Mouse (Mus musculus): ENCODE results near the gene Cryba4.

Cryba4 gene

DNA sequence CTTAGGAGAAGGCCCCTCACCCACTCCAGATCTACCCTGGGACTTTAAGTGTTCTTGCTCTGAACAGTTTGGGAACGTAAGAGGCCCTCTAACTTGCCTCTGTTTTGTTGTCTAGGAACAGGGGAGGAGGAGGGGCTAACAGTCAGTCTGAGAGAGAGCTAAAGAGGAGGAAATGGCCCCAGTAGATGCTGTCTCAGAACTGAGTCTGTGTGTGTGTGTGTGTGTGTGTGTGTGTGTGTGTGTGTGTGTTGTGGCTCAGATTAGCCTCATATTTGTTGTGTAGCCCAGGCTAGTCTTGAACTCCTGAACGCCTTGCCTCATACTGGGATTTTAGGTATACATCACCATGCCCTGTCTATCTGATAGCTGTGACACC lies 34.3 kb upstream of the Cryba4 start:
- no peak for DNase-seq (ENCODE audit: low spot score)

DNA sequence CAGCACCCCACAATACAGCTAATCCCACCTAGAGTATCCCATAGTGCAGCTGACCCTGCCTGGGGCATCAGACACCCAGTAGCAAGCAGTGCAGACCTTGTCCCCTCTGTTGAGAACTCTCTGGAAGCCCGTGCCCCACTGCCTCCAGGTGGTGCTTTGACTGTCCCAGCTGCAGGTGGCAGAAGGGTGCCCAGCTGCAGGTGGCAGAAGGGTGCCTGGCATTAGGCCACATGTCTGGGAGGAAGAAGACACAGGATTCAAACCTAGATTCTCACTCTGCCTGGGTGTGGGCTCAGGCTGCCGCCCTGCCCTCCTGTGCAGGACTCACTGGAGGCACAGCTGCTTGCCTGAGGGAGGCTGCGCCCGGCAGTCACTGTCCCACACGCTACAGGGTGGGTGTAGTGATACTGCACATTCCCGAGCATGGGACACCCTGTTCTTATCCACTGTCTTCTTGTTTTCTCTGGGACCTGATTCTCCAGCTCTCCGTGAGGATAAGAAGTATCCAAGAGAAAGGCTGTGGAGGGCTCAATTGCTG lies 33.3 kb upstream of the Cryba4 start:
- no peak for DNase-seq (ENCODE audit: low spot score)

DNA sequence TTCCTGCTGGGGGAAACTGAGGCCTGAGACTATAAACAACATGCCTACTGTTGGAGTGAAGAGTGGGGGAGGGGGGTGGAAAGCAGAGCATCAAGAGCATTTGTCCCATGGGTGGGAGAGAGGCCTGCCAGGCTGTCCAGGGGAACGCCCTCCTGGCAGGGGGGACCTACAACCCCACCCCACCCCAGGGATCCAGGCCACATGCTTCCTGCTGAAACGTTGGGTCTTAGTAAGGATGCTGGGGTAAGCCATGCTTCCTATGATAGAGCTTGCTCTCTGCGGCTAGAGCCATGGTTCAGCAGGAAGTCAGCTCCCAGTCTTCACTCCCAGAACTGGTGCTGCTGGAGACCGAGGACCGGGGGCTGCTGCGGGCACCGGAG lies 31.9 kb upstream of the Cryba4 start:
- DNase-seq (ENCODE audit: low spot score): no peak

DNA sequence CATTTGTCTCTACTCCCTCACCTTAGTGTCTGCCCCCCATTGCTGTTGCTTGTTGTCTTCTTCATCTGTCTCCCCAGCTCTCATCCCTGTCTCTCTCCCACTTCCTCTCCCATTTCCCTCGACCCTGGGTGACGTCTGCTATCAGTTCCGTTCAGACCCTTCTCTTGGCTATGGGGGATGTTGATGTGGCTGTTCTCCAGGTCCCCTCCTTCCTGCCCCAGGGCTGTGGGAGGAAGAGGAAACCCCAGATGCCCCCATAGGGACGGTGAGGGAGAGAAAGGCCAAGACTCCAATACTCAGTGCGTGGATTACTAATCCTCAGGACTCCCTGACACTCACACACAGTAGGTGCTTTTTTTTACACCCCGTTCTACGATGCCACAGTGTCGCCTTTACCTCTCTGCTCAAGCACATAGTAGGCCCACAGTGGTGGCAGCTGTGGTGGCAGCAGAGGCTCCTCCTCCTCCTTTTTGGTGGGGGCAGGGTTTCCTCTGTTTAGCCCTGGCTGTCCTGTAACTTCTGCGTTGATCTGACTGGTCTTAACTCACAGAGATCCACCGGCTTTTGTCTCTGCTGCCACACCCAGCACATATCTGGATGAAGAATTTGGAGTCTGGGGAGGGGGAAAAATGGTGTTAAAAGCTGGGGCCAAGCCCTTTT lies 31.4 kb upstream of the Cryba4 start:
- no peak for DNase-seq (ENCODE audit: low spot score)

DNA sequence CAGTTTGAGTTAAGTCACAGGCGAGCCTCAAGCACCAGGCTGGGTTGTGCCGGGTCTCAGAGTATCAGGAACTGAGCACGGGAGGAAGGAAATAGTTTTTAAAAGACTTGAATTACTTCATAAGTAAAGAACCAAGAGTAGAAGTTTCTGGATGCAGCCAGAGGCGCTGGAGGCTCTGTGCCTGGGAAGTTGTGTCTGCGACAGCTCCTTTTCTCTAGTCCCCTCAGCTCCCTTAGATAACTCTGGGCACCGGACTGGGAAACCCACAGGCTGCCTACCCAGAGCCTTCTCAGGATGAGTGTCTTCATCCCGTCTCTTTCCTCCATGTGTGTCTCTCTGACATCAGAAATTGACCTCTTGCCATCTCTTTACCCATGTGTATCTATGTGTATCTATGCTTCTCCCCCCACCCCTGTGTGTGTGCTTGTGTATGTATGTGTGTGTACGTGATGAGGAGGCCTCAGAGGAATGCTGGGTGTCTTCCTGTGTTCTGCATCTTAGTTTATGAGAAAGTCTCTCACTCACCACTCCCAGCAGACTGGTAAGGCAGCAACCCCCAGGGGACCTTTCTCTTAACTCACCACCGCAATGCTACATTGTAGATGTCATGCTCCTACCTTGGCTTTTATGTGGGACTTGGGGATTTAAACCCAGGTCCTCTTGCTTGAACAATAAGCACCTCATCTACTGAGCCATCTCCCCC lies 30.6 kb upstream of the Cryba4 start:
- DNase-seq (ENCODE audit: low spot score): no peak

DNA sequence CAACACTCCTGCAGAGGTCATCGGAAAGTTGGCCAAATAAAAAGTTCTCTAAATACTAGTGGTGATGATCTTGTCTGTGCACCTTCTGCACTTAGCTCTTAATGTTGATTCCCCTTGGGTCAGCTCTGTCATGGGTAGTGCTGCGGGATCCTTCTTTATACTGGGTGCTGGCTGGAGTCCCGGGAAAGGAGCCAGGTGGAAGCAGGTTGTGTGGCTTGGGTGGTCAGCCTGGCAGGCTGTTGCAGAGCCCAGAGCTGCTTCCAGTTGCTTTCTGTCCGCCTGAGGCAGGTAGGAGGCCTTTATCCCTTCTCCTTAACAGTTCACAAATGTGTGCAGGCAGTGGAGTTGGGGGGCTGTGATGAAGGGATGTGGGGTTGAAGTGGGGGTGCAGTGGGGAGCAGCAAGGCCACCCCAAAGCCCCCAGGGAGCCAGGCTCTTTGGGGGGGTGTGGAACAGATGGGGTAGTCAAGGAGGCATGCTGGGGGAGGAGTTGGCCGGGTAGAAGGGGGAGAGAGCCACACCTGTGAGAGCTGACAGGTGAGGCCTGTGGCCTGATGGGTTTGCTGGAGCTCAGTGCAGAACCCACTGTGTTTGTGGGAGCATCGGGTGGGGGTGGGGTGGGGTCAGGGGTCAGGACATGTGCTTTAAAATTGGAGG lies 29.9 kb upstream of the Cryba4 start:
- DNase-seq (ENCODE audit: low spot score): no peak

DNA sequence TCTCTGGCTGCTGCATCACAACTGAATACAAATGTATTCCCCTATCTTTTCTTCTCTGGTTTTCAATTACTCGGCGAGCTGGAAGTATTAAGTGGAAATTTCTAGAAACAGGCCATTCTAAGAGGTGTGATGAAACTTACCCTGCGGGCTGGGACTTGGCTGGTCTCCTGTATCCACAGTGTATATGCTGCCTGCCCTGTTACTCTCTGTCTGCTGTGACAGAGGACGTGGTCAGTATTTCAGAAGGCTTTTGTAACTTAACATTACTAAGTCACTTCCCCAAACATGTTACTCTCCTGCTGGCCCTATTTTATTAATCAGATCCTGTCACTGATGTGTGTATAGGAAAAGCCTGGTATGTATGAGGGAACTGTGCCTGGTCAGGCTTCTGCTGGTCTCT lies 29.4 kb upstream of the Cryba4 start:
- no peak for DNase-seq (ENCODE audit: low spot score)

DNA sequence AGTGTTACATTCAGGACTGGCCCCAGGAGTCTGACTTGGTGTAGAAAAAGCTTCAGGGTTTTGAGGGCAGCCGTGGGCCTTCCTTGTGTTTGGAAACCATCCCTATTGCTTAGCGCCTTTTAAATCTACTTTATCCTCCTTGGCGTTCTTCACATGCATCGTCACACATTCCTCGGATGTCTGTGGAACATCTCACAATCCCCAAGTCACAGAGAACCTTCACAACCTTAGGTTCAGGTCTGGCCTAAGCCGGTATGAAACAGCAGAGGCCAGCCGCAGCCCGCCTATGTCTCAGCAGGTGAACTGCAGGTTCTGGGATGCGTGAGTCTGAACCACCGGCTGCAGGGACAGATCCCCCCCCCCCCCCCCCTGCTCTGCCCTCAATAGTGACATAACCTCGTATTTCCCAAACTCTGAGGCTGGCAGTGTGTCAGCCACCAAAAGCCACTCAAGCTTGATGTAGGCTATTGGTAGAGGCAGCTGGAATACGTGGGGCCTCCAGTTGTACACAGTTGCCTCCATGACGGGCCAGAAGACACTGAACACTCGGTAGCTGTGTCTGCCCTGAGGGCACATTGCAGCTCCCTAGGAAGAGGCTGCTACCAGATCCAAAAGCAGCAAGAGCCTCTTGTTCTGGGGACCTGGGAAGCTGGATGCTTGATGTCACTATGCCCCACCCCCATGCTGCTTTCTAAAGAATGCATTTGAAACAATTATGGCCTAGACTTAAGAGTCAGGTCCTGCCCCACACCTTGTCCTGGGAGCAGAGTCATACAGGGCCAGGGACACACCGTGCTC lies 28.7 kb upstream of the Cryba4 start:
- peak; percentile 9 for DNase-seq (ENCODE audit: low spot score)

DNA sequence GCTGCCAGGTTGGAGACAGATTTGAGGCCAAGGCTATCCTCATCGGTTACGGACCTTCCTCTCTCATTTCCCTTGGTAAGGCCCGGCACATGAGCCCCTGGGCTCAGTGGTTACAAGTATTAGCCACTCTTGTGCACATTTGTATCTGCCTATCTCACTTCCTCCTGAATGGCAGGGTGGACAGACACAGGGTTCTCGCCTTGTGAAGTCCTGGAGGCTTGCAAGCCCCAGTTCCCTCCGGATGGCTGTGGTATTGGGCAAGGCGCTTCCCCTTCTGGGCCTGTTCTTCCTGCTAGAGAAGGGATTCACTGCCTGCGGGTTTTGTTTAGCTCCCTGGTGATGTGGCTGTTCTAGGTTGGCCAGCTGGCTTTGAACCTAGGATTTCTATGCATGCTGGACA lies 27.8 kb upstream of the Cryba4 start:
- no peak for DNase-seq (ENCODE audit: low spot score)

DNA sequence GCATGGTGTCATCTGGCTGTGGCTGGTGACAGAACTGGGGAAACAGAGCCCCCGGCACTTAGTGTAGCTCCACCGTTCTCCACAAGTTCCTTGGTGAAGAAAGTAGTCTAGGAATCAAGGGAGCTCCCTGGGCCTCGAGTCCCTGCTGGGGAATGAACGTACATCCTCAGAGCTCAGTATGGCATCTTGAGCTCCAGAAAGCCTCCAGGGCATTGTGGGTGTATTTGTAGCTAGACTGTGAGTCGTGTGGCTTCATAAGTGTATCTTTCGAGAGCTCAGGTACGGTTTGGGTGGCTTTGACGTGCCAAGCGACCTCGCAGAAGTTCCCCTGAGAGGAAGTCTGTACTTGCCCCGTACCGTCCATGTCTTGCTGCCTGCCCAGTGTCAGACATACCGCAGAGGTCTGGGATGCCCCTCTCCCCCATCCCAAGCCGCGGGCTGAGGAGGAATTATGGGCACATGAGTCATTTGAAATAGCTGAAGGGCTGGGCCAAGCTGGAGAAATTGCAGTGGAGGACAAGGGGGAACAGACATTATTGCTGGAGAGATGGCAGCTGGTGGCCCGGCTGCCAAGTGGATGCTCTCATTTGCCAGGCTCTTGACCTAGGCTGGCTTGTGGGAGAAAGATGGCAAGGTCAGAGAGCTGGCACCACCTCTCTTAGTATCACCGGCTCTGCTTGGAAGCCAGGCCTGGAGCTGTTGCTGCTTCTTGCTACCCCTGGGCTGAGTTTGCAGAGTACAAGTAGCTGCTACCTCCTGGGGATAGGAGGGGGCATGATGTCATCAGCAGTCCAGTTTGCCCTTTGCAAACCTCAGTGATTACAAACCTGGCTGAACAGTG lies 27.1 kb upstream of the Cryba4 start:
- no peak for DNase-seq (ENCODE audit: low spot score)

DNA sequence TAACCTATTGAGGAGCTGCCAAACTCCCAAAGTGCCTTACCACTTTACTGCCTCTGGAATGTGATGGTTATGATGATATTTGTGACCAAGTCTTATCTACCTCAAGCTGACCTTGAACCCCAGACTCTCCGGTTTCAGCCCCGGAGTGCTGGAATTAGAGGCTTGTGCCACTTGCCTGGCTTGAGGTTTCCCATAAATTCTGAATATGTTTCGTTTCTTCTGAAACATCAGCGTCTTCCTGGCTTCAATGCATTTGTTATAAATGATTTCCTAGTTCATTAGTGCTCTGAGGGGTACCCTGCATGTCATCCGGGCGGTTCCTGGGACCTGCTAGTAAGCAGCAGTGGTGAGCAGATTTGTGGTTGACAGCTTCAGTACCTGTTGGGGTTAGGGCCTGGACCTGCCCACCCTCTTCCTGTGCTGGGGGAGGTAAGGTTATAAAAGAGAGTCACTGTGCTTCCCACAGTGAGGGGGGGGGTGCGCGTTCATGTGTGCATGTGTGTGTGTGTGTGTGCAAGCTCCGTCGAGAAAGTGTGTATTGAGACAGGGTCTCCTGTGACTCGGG lies 25.7 kb upstream of the Cryba4 start:
- DNase-seq (ENCODE audit: low spot score): no peak

DNA sequence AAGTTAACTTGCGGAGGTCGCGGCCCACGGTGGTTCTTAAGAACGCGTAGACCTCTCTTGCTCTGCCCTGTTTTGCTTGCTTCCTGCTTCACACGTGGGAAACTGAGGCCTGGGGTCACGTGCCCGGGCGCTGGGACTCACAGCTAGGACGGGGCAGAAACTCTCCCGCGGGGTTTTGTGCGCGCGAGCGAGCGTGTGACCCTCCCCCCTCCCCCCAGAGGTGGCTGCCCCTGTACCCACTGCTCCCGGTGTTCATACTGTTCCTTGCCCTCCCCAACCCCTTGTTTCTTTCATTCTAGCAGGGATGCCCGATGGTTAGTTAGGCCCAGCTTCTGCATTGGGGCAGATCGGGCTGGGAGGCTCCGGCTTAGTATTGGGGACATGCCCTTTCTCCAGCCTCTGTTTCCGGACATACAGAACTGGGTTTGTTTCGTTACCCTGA lies 24.6 kb upstream of the Cryba4 start:
- DNase-seq (ENCODE audit: low spot score): no peak

DNA sequence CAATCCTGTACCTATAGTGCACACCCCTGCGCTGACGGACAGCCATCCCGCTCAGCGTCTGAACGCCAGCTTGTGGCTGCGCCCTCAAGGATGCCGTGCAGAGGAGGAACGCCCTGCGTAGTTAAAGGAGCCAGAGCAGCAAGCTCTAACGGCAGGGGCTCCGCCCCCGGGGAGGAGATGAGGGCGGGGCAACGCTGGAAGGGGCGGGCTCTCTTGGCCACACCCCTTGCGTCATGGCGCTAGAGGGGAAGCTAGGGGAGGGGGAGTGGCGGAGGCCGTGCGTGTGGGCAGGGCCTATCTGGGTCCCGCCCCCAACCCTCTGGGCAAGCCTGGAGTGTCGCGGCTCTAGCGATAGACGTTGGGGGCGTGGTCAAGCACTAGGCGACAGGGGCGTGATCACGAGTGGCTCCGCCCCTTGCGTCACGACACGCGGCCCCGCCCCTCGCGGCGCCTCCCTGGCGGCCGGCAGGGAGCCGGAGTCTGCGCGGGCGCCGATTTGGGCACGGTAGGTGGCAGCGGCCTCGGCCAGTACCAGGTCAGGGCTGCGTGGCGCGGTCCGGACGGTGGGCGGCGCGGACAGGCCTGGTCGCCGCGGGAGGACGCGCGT lies 24.1 kb upstream of the Cryba4 start, which contains the start of gene Tpst2:
Gene Tpst2, plus strand, starts transcription at position 425 of the 607 bp plus-strand sequence.
- DNase-seq (ENCODE audit: low spot score): peak; percentile 100

DNA sequence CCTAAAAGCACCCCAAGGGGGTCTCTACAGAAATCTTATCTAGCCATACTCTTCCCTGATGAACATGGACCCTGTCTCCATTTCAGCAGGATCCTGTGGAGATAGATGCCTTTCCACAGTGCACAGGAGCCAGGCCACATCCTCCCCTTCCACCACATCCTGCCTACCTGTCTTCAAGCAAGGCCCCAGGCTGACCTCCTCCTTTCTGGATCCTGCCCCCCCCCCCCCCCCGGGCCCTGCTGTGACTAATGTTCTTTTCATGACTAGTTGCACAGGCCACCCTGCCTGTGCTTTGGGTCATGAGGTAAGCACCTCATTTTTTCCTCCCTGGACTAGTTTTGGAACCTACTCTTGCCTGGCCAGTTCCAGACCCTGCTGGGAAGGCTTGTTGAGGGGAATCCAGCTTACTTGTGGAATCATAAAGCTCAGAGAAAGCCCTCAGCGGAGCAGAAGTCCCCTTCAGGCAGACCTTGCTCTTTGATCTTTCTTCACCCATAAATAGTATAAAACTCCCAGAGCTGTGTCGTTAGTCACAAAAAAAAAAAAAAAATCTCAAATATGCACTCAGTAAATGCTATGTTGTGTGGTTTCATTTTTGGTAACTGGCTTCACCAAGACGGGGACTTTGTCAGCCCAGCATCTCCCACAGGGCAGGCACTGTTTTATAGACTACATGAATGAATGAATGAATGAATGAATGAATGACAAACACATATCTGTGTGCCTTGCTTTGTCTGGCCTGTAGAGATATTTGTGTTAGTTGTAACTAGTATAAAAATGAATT lies 22.9 kb upstream of the Cryba4 start:
- no peak for DNase-seq (ENCODE audit: low spot score)

DNA sequence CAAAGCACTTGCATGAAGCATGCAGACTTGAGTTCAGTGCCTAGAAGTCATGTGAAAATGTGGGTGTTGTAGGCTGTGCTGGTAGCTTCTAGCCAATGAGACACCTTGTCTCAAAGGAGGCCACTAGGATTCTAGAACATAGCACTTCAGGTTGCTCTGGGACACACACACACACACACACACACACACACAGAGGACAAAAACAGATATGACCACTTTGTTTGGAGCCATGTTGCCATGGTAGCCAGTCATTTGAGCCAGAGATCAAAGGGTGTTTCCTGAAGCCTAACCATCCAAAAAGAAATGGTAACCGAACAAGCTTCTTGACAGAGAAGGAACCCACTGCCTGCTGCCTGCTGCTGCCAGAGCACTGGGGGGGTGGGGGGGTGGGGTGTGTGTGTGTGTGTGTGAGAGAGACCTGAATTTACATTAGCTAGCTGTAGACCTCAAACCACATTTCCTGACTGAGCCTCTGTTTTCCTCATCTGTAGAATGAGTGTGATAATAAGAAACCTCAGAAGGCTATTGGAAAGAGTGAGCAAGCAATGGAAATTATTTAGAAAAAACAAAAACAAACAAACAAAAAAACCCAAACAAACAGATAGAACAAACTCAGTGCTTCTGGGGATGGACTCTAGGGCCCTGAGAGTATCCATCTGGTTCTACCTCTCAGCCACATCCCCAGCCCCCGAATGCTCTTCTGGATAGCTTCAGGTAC lies 21.6 kb upstream of the Cryba4 start:
- DNase-seq (ENCODE audit: low spot score): peak; percentile 22

DNA sequence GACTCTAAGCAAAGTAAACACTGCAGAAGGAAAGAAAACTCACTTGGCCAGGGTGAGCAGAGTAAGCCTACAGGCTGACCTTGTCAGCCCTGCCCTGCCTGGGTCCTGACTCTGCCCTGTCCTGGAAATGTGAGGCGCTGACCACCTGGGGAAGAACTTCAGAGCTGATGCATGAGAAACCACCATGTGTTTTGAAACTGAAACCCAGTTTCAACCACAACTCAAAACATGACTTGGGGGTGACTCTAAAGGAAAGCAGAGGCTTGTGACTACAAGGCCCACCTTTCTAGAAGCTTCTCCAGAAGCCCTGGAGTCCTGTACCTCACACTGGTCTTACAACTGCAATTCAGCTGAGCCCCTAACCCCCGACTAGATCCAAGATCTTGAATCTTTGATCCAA lies 20.6 kb upstream of the Cryba4 start:
- no peak for DNase-seq (ENCODE audit: low spot score)

DNA sequence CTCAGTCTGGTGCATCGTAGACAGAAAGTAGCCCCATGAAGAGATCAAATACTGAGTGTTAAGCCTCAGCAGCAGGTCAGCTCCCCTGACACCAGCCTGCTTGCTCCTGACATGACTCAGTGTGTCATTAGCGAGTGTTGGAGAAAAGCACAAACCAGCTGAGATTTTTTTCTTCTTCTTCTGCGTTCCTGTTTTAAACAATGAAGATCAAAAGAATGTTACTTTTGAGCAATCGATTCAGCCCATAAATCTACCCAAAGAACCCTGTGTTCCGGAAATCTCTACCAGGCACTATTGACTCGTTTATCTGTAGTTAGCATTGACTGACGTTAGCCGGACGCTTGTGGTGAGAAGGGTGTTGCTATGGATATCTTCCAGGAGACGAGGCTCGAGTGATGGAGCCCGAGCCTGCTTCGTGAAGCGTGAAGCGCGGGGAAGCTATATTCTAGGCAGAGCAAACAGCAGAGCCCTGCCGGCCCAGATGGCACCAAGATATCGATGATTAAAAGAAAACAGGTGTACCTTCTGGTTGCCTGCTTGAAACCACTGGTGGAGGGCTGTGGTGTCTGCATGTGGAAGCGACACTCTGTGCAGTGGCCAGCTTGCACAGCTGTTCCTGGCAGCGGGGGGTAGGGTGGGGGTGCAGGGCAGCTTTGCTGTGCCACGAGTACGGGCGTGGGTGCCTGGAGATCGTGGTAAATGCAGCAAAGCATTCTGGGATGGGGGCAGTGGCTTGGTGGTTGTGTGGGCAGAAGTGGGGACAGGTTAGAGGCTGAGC lies 18.6 kb upstream of the Cryba4 start:
- DNase-seq (ENCODE audit: low spot score): peak; percentile 65
